Mouse (Mus musculus) midbrain, postnatal 0 days (tissue): ENCODE results near the gene Fbxo34. TPM values are rescaled to one million over a fixed set of nuclear protein-coding genes. Genes with fewer than 3 reads are reported as not detected.
"Not testable (repeated sequence)": the region's sequence is repeated elsewhere in the genome, so short reads cannot be mapped to it uniquely, and the experiment has no call there.

ENCODE experiments used
- ATAC-seq: fragments of 200-750 bp; cut with Nextera tagmentation; 2 replicates; pipeline ENCODE4 v1.8.0; 2017; ENCODE audit warnings: moderate number of reproducible peaks, mild to moderate bottlenecking, moderate TSS enrichment, moderate library complexity; ENCODE audit not compliant: low FRiP score
- DNase-seq: peaks from one replicate; pipeline ENCODE4 v3.0.0-alpha.2; 2015; ENCODE audit warnings: low spot score
- H3K27ac ChIP-seq: fragments of 300-500 bp; sonication (generic); 2 replicates; pipeline ENCODE4 v1.5.1; 2014; ENCODE audit warnings: low read depth, mild to moderate bottlenecking, low read length, mixed read lengths
- H3K27me3 ChIP-seq: fragments of 300-500 bp; sonication (generic); 2 replicates; pipeline ENCODE4 v1.6.1; 2014; ENCODE audit warnings: low read length, control low read depth, mixed read lengths; ENCODE audit not compliant: insufficient read depth
- H3K36me3 ChIP-seq: fragments of 300-500 bp; sonication (generic); 2 replicates; pipeline ENCODE4 v1.6.1; 2014; ENCODE audit warnings: low read length, control low read depth, mixed read lengths; ENCODE audit not compliant: insufficient read depth
- H3K4me1 ChIP-seq: fragments of 300-500 bp; sonication (generic); 2 replicates; pipeline ENCODE4 v1.6.1; 2014; ENCODE audit warnings: mild to moderate bottlenecking, control low read depth, antibody characterized with exemption, low read length, mixed read lengths; ENCODE audit not compliant: insufficient read depth
- H3K4me2 ChIP-seq: fragments of 300-500 bp; sonication (generic); 2 replicates; pipeline ENCODE4 v1.6.1; 2014; ENCODE audit warnings: low read depth, mild to moderate bottlenecking, low read length, mixed read lengths; ENCODE audit not compliant: poor library complexity, severe bottlenecking
- H3K4me3 ChIP-seq: fragments of 300-500 bp; sonication (generic); 2 replicates; pipeline ENCODE4 v1.5.1; 2014; ENCODE audit warnings: low read depth, mild to moderate bottlenecking, low read length, moderate library complexity
- H3K9ac ChIP-seq: fragments of 300-500 bp; sonication (generic); replicated peaks from 2 replicates; pipeline ENCODE4 v1.6.1; 2014; ENCODE audit warnings: mild to moderate bottlenecking, low read length, moderate library complexity, mixed read lengths; ENCODE audit not compliant: poor library complexity, severe bottlenecking
- H3K9me3 ChIP-seq: fragments of 300-500 bp; sonication (generic); 2 replicates; pipeline ENCODE4 v1.6.1; 2016; ENCODE audit warnings: low read length, control low read depth
- CTCF ChIP-seq: IDR thresholded peaks from 2 replicates; pipeline ENCODE4 v1.5.1; 2016; ENCODE audit warnings: antibody characterized with exemption, mild to moderate bottlenecking
- WGBS: fragments of 180-500 bp; shearing (Covaris S2); extraction: QIAGEN DNeasy Blood & Tissue Kit; methylation state at CpG from one replicate; pipeline ENCODE4 v1.1.7; 2014; 5-methylcytosine and 5-hydroxymethylcytosine counted together
- polyA plus RNA-seq: library from polyadenylated mRNA; unstranded; fragments of >200 nt; fragmentation: Nextera tagmentation; extraction: Ambion mirVana; gene quantifications from 2 replicates; pipeline ENCODE4 v1.2.1, GENCODE M21; 2015
- total RNA-seq: library from RNA; depleted of rRNA; stranded (reverse); fragments of >200 nt; gene quantifications from 2 replicates; pipeline ENCODE4 v1.2.3, GENCODE M21; 2014

Gene Fbxo34
- total and polyA plus RNA-seq, 2 experiments from 2014 or later = 29.9 to 36.5 TPM

DNA sequence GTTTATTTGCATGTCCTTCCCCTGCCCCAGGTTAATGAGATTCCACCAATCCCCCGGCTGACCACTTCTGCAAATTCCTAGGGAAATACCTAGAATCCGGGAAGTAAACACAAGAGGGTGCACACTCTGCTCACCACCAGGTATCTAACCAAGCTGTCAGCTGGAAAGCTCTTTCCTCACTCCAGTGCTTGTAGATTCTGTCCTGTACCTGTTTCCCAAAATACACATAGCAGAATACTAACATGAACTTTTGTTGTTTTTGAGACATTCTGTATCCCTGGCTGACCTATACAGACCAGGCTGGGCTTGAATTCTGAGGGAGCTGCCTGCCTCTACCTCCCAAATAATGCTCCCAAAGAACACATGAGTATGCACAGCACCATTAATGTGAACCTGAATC is 110.5 kb downstream of the Fbxo34 start:
- Histone ChIP-seq H3K9ac (no peak overlapping the region), H3K27me3 (no peaks in the 10 kb centered on the region), H3K36me3 (peaks cover 16% of the 10 kb centered on the region), H3K4me1 (no peaks in the 10 kb centered on the region), H3K9me3 (no peaks in the 10 kb centered on the region), H3K4me3 (no peak overlapping the region), H3K4me2 (no peak overlapping the region), H3K27ac (no peak overlapping the region)
- DNase-seq = no peak
- no peak for ATAC-seq
- no peak for TF ChIP-seq CTCF
- WGBS = 91% methylated on average over 2 of the region's 2 CpGs

GRCm38 (mm10) chr14:47562530-47562929 is 112.3 kb downstream of the Fbxo34 start:
- Histone ChIP-seq H3K9ac (no peak overlapping the region), H3K4me1 (peaks cover 6% of the 10 kb centered on the region), H3K4me3 (no peak overlapping the region), H3K27ac (no peak overlapping the region), H3K9me3 (no peaks in the 10 kb centered on the region), H3K36me3 (peaks cover 13% of the 10 kb centered on the region; the same call in 1 of the 2 replicates), H3K4me2 (no peak overlapping the region), H3K27me3 (no peaks in the 10 kb centered on the region)
- no peak for DNase-seq
- 89% methylated on average over 1 of the region's 1 CpGs for WGBS
- no peak for TF ChIP-seq CTCF
- ATAC-seq = no peak

DNA sequence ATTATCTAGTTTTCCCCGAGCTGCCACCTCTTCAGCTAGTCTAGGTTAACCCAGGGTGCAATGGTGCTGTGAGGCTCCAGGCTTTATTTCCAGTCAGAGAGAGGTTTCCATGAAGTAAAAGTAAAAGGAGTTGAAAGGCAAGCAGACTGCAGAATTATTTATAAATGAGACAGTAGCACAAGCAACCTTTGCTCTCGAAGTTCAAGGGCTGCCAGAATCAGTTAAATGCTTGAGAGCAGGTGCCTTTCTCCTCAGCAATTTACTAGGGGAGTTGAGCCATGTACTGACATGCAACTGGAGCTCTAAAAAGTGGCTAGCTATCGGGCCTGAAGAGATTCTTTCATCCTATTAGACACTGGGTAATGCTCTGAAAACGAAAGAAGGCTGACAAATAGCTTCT is 112.9 kb downstream of the Fbxo34 start:
- no peak overlapping the region for H3K9ac ChIP-seq
- H3K27ac ChIP-seq = no peak overlapping the region
- peaks cover 6% of the 10 kb centered on the region for H3K4me1 ChIP-seq
- H3K9me3 ChIP-seq = no peaks in the 10 kb centered on the region
- no peak for DNase-seq
- TF ChIP-seq CTCF = no peak
- ATAC-seq = no peak
- peaks cover 8% of the 10 kb centered on the region; the same call in 1 of the 2 replicates for H3K36me3 ChIP-seq
- no peaks in the 10 kb centered on the region for H3K27me3 ChIP-seq
- H3K4me2 ChIP-seq = no peak overlapping the region
- 87% methylated on average over 4 of the region's 4 CpGs for WGBS
- H3K4me3 ChIP-seq = no peak overlapping the region

GRCm38 (mm10) chr14:47567962-47568652 is 117.9 kb downstream of the Fbxo34 start:
- H3K27ac ChIP-seq = peak overlapping the region; percentile 64; the same call in 1 of the 2 replicates
- H3K9me3 ChIP-seq = no peaks in the 10 kb centered on the region
- no peaks in the 10 kb centered on the region for H3K27me3 ChIP-seq
- DNase-seq (peak; percentile 98), ATAC-seq (peak; percentile 99)
- peak overlapping the region; percentile 84 for H3K4me3 ChIP-seq
- peaks cover 6% of the 10 kb centered on the region for H3K4me1 ChIP-seq
- TF ChIP-seq CTCF = no peak
- H3K9ac ChIP-seq = peak overlapping the region; percentile 69
- no peaks in the 10 kb centered on the region; the same call in 1 of the 2 replicates for H3K36me3 ChIP-seq
- under 1% methylated on average over 46 of the region's 46 CpGs for WGBS
- H3K4me2 ChIP-seq = peak overlapping the region; percentile 73

DNA sequence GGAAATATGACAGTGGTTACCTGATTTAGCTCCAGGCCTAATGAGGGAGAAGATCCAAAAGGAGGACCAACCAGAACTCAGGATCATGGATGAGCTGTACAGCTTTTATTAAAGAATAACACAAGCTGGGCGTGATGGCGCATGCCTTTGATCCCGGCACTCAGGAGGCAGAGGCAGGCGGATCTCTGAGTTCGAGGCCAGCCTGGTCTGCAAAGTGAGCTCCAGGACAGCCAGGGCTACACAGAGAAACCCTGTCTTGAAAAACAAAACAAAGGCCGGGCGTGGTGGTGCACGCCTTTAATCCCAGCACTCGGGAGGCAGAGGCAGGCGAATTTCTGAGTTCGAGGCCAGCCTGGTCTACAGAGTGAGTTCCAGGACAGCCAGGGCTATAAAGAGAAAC is 120.3 kb downstream of the Fbxo34 start, which contains the start of gene Atg14:
TSS of gene Atg14 (minus strand) at position 101 of the 400 bp plus-strand sequence.
- H3K27ac ChIP-seq, H3K9ac ChIP-seq, H3K4me1 ChIP-seq, H3K27me3 ChIP-seq, H3K36me3 ChIP-seq, H3K4me2 ChIP-seq, DNase-seq, ATAC-seq, H3K4me3 ChIP-seq, H3K9me3 ChIP-seq: not testable (repeated sequence)
- WGBS = 97% methylated on average over 11 of the region's 11 CpGs

GRCm38 (mm10) chr14:47572707-47573106 is 122.5 kb downstream of the Fbxo34 start:
- H3K27me3 ChIP-seq = no peaks in the 10 kb centered on the region
- no peaks in the 10 kb centered on the region for H3K9me3 ChIP-seq
- ATAC-seq = no peak
- H3K27ac ChIP-seq = no peak overlapping the region
- H3K36me3 ChIP-seq = no peaks in the 10 kb centered on the region
- TF ChIP-seq CTCF = no peak
- H3K4me2 ChIP-seq = no peak overlapping the region
- no peak for DNase-seq
- no peak overlapping the region for H3K4me3 ChIP-seq
- H3K9ac ChIP-seq = no peak overlapping the region
- H3K4me1 ChIP-seq = no peaks in the 10 kb centered on the region
- WGBS = 78% methylated on average over 4 of the region's 4 CpGs
